Mouse (Mus musculus) stomach, postnatal 0 days (tissue): ENCODE measurements around the gene Fxr2. TPM values are rescaled to one million over a fixed set of nuclear protein-coding genes. Genes with fewer than 3 reads are reported as not detected.
A peak's percentile ranks its signal among the peaks of the same experiment; 100 is the strongest.

ENCODE experiments used
- ATAC-seq: fragments of 200-750 bp; cut with Nextera tagmentation; 2 replicates; pipeline ENCODE4 v1.8.0; 2017; ENCODE audit not compliant: low FRiP score, low TSS enrichment
- DNase-seq: peaks from one replicate; pipeline ENCODE4 v3.0.0-alpha.2; 2016; ENCODE audit warnings: low spot score
- H3K27ac ChIP-seq: fragments of 300-500 bp; sonication (generic); replicated peaks from 2 replicates; pipeline ENCODE4 v1.5.1; 2014; ENCODE audit warnings: mild to moderate bottlenecking, control low read depth
- H3K27me3 ChIP-seq: fragments of 300-500 bp; sonication (generic); 2 replicates; pipeline ENCODE4 v1.6.1; 2014; ENCODE audit warnings: low read length; ENCODE audit not compliant: control insufficient read depth, insufficient read depth
- H3K36me3 ChIP-seq: fragments of 300-500 bp; sonication (generic); 2 replicates; pipeline ENCODE4 v1.6.1; 2014; ENCODE audit warnings: low read length, mixed read lengths; ENCODE audit not compliant: control insufficient read depth, insufficient read depth
- H3K4me1 ChIP-seq: fragments of 300-500 bp; sonication (generic); replicated peaks from 2 replicates; pipeline ENCODE4 v1.6.1; 2014; ENCODE audit warnings: antibody characterized with exemption; ENCODE audit not compliant: control insufficient read depth, insufficient read depth
- H3K4me2 ChIP-seq: fragments of 300-500 bp; sonication (generic); replicated peaks from 2 replicates; pipeline ENCODE4 v1.6.1; 2014; ENCODE audit warnings: low read depth, mild to moderate bottlenecking, control low read depth, moderate library complexity
- H3K4me3 ChIP-seq: fragments of 300-500 bp; sonication (generic); 2 replicates; pipeline ENCODE4 v1.5.1; 2014; ENCODE audit warnings: low read depth, low read length, control low read depth
- H3K9ac ChIP-seq: fragments of 300-500 bp; sonication (generic); 2 replicates; pipeline ENCODE4 v1.6.1; 2014; ENCODE audit warnings: mild to moderate bottlenecking, low read length, control low read depth, mixed read lengths
- H3K9me3 ChIP-seq: fragments of 300-500 bp; sonication (generic); 2 replicates; pipeline ENCODE4 v1.6.1; 2016; ENCODE audit warnings: low read length; ENCODE audit not compliant: control insufficient read depth
- CTCF ChIP-seq: IDR thresholded peaks from 2 replicates; pipeline ENCODE4 v1.5.1; 2016; ENCODE audit warnings: antibody characterized with exemption, low read depth, mild to moderate bottlenecking, moderate library complexity
- EP300 ChIP-seq: optimal IDR thresholded peaks from 2 replicates; pipeline ENCODE3; 2016; ENCODE audit warnings: antibody characterized with exemption
- WGBS: fragments of 180-500 bp; shearing (Covaris S2); extraction: QIAGEN DNeasy Blood & Tissue Kit; methylation state at CpG from one replicate; pipeline ENCODE4 v1.1.7; 2014; 5-methylcytosine and 5-hydroxymethylcytosine counted together
- polyA plus RNA-seq: library from polyadenylated mRNA; unstranded; fragments of >200 nt; fragmentation: Nextera tagmentation; extraction: Ambion mirVana; gene quantifications from 2 replicates; pipeline ENCODE4 v1.2.1, GENCODE M21; 2015

The Fxr2 gene
- polyA plus RNA-seq, 1 experiment from 2014 or later: 10.8 TPM

DNA sequence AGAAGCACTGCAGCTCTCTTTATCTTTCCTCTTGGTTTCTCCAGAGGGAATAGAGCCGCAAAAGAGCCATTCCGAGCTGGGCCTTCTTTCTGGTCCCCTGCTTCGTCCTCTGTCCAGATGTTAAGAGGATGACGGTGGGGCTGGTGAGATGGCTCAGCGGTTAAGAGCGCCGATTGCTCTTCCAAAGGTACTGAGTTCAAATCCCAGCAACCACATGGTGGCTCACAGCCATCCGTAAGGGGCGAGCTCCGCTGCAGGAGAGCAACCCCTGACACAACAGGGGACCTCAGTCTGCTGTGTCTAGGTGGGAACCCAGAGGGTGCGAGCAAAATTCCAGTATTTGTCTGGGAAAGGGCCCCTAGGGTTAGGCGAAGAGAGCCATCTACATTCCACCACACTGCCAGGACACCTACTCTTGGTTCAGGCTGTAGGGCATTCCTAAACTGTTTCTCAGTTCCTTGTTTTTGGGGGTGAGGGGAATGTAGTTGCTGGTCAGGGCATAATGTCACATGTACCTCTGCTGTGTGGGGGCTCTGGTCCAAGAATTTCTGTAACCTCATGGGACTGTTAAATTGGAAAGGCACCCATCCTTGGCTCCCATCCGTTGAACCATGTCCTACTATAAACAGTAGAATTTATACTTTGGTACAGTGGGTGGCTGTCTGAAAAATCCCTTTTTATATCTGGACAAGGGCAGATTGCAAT, 30.3 kb downstream of the Fxr2 start:
- peaks cover 6% of the 10 kb centered on the region for H3K36me3 ChIP-seq
- H3K4me1 ChIP-seq: 0 out of 2 replicates have a peak, but pooled peaks cover 2% of the 10 kb centered on the region
- H3K9me3 ChIP-seq: no peaks in the 10 kb centered on the region
- peak overlapping the region; percentile 44 for H3K4me2 ChIP-seq
- peak overlapping the region; percentile 96 for H3K27ac ChIP-seq
- TF ChIP-seq CTCF: no peak
- no peak for TF ChIP-seq EP300
- peak overlapping the region; percentile 39 for H3K9ac ChIP-seq
- H3K27me3 ChIP-seq: no peaks in the 10 kb centered on the region
- H3K4me3 ChIP-seq: peak overlapping the region; percentile 53
- DNase-seq: no peak
- ATAC-seq: no peak
- 56% methylated on average over 13 of the region's 13 CpGs for WGBS

DNA sequence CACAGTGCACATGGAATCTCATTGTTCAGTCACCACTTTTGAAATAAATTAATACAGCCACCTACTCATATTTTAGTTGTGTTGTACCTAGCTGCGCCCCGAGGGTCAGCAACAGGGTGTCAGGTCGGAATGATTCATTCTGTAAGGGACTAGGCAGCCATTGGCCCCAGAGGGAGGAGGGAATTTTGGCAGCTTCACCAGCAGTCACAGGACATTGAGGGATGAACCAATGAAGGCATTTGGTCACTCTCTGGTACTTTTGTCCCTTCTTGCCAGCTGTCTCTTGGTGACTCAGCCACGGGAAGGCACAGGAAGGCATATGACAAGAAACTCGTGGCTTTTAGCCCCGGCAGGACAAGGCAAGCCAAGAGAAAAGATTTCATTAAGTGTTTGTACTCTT, 31.0 kb downstream of the Fxr2 start:
- H3K4me3 ChIP-seq: no peak overlapping the region
- H3K9me3 ChIP-seq: no peaks in the 10 kb centered on the region
- 74% methylated on average over 6 of the region's 6 CpGs for WGBS
- H3K9ac ChIP-seq: no peak overlapping the region
- H3K27me3 ChIP-seq: no peaks in the 10 kb centered on the region
- peaks cover 10% of the 10 kb centered on the region for H3K36me3 ChIP-seq
- no peak for ATAC-seq
- H3K4me1 ChIP-seq: 0 out of 2 replicates have a peak, but pooled peaks cover 2% of the 10 kb centered on the region
- no peak for DNase-seq
- H3K27ac ChIP-seq: peak overlapping the region; percentile 96; the same call in 1 of the 2 replicates
- H3K4me2 ChIP-seq: no peak overlapping the region
- no peak for TF ChIP-seq CTCF
- no peak for TF ChIP-seq EP300

DNA sequence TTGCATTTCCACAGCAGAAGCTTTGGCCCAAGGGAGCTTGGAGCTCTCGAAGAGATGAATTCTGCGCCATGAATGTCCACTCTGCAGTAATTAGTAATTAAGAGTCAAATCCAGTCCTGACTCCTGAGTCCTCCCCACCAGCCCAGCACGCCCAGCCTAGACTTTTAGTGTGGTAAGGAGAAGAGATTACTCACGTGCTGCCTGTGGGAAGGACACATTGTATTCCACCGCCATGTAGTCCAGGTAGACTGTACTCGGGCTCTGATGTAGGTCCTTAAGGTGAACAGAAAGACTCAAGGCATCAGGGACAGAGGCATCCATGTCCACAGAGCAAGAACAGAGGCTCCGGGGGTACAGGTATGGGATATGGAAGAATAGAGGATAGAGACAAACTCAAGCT, 32.1 kb downstream of the Fxr2 start:
- ATAC-seq: no peak
- H3K9ac ChIP-seq: no peak overlapping the region
- H3K4me3 ChIP-seq: no peak overlapping the region
- H3K36me3 ChIP-seq: peaks cover 16% of the 10 kb centered on the region
- no peaks in the 10 kb centered on the region for H3K9me3 ChIP-seq
- TF ChIP-seq CTCF: no peak
- TF ChIP-seq EP300: no peak
- H3K4me1 ChIP-seq: 0 out of 2 replicates have a peak, but pooled peaks cover 2% of the 10 kb centered on the region
- H3K27me3 ChIP-seq: no peaks in the 10 kb centered on the region
- H3K27ac ChIP-seq: no peak overlapping the region; the same call in 1 of the 2 replicates
- WGBS: 86% methylated on average over 7 of the region's 7 CpGs
- no peak for DNase-seq
- H3K4me2 ChIP-seq: no peak overlapping the region

DNA sequence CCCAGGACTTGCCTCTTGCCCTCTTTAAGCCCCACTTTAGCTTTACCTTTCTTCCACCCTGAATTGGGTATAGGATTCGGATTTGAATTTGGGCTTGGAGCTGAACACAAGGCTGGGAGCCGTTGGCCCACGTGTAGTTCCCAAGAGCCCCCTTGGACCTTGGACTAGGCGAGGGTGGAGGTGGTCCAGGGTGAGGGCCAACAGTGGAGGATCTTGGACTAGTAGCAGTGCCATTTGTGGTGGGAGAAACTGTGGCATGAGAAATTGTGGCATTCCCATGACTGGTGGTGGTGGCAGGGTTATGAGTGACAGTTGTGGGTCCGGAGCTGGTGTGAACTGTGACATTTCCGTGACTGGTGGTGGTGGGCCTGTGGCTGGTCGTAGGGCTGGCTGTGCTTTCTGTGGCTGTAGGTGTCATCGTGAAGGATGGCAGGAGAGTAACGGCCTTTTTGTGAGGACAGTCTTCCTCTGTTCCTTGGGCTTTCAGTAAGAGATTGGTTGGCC, 32.7 kb downstream of the Fxr2 start:
- WGBS: 60% methylated on average over 9 of the region's 9 CpGs
- Histone ChIP-seq H3K27me3 (no peaks in the 10 kb centered on the region), H3K4me1 (0 out of 2 replicates have a peak, but pooled peaks cover 2% of the 10 kb centered on the region), H3K9me3 (no peaks in the 10 kb centered on the region), H3K4me3 (no peak overlapping the region), H3K36me3 (peaks cover 16% of the 10 kb centered on the region), H3K9ac (no peak overlapping the region), H3K4me2 (no peak overlapping the region), H3K27ac (peak overlapping the region; percentile 70)
- TF ChIP-seq EP300 (no peak), CTCF (no peak)
- DNase-seq: no peak
- ATAC-seq: no peak

DNA sequence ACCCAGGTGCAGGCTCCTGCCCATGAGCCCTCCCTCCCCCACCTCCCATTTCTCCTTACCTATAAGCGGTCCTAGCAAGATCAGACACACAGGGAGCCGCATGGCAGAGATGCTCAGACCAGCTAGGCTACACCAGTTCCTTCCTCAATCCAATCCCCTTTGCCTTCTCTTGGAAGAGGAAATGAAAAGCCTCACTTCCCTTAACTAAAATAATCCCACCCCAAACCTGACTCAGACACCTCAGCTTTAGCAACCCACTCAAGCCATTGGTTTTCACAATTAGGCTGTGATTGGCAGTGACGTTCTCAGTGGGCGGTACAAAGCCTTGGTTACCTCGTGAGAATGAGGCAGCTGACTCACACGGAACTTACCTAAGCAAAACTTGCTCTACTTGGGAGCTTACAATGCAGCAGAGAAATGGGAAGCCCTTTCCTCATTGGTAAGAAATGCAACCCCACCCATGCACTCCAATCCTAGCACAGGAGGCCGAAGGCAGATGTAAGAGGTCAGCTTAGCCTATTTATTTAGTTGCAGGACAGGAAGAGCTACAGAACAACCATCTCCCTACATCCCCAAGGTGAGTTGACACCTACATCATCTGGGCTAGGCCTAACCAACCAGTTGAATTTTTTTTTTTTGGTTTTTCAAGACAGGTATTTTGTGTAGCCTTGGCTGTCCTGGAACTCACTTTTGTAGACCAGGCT, 33.3 kb downstream of the Fxr2 start, which contains the start of gene Cd68:
Cd68 (minus strand) TSS at position 193 of the 704 bp plus-strand sequence.
- Histone ChIP-seq H3K4me1 (0 out of 2 replicates have a peak, but pooled peaks cover 2% of the 10 kb centered on the region), H3K9me3 (no peaks in the 10 kb centered on the region), H3K27ac (peak within 1 kb of the TSS; percentile 70), H3K9ac (no peak within 1 kb of the TSS), H3K4me3 (no peak within 1 kb of the TSS), H3K4me2 (no peak within 1 kb of the TSS), H3K36me3 (peaks cover 16% of the 10 kb centered on the region), H3K27me3 (no peaks in the 10 kb centered on the region)
- ATAC-seq (peak; percentile 47), DNase-seq (peak; percentile 78)
- WGBS: 20% methylated on average over 7 of the region's 7 CpGs
- TF ChIP-seq EP300: no peak
- TF ChIP-seq CTCF: no peak
